Mouse (Mus musculus) spleen, postnatal 14 days (tissue): Measurements from ENCODE around the gene Map3k11.
"Not testable (repeated sequence)": the region's sequence is repeated elsewhere in the genome, so short reads cannot be mapped to it uniquely, and the experiment has no call there.

ENCODE experiments used
- DNase-seq, 2 experiments: peaks; one replicate each; pipeline ENCODE4 v3.0.0; 2021 to 2022; ENCODE audit warnings: low spot score in 2 of 2

Gene Map3k11

DNA sequence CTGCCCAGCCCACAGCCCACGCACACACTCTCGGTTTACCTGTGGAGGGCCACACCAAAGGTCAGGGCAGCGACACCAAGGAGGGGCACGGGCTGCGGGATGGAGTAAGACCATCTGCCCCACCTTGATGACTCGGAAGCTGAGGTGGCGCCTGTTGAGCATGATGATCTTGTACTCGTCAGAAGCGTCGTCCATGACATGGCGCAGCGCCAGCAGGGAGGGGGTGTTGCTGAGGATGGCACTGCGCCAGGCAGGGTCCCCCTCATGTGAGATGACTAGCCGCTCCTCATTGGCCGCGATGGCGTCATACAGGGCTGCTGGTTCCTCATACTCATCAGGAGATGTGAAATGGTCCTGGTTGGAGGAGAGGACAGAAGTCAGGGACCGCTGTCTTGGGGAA is 22.2 kb upstream of the Map3k11 start:
- DNase-seq: no peak

DNA sequence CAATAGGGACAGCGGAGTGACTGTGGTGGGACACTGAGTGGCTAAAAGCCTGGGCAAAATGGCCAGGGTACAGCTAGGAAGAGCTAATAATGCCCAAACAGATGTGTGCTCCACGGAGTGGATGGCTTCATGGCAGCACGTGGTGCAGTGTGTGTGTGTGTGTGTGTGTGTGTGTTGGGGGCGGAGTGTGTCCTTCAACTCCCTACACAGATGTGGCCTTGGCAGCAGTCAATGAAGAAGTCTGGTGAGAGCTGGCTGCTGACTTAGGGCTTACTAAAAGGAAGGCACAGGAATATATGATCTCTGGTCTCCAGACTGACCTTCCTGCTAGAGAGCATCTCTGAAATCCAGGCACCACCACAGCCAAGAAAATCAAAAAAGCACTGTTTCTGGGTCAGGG is 20.2 kb upstream of the Map3k11 start:
- no peak for DNase-seq

DNA sequence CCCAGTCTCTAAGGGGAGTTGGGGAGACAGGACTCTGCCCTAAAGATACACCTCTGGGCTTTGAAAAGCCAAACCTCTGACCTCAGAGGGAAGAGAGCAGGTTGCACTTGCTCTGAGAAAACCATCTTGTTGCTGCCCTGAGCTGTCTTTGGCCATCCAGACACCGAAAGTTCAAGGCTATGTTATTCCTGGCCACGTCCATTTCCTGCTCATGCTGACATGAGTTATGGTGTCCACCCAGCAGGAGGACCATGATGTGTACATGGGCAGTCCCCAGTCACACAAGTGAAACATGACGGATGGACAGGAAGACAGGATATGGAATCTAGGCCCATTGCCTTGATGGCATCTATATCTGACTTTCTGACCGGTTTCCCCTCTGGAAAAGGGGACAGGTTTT is 8.1 kb upstream of the Map3k11 start:
- DNase-seq: no peak

DNA sequence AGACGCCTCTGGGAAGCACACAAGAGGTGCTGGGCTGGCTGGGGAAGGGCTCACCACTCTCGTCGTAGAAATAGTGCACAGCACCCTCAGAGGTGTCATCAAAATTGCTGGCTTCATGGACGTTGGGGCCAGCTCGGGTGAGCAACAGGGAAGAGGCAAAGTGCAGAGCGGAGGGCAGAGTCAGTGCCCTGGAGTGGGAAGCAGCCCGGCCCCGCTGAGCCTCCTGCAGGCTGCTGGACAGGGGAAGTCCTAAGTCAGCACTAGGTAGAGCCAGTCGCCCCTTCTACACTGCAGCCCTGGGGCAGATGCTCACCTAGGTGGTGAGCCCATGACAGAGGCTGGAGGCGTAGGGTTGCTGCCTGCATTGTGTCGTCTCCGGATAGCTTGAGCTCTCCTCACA is 4.3 kb upstream of the Map3k11 start:
- no peak for DNase-seq

DNA sequence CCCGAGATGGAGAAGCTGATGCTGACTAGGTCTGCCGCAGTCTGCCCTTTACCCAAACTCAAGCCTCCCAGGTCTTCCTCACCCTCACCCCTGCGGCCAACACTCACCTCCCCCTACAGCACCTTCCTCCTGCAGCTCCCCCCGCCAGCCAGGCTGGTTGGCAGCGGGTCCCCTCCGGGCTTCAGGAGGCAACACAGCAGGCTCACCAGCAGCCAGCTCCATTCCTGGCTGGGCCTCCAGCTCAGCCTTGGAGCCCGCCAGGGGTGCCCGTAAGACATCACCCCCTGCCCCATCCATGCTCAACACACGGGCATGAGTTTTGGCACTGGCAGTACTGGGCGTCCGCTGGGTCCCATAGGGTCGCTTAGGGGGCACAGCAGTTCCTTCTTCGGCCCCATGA is 3.6 kb upstream of the Map3k11 start:
- DNase-seq: no peak

- DNase-seq: no peak
Measured at GRCm38 (mm10) chr19:5685431-5685830, 3.1 kb upstream of the Map3k11 start.

DNA sequence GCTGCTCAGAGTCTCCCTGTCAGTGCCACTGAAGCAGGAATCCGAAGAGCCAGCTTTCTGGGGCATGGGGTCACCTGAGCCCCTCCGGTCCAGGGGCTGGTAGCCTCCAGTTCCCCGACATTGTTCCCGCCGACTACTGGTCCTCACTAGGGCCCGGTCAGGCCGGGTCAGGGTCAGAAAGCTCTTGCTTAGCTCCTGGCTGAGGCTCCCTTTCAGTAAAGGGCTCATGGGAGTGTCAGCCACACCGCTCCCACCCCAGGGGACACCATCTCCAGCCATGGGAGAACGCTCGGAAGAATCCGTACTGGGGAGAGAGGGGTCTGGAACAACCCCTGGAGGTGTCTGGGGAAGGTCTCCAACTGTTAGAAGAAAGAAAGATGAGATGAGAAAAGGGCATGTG is 2.7 kb upstream of the Map3k11 start:
- DNase-seq: no peak

DNA sequence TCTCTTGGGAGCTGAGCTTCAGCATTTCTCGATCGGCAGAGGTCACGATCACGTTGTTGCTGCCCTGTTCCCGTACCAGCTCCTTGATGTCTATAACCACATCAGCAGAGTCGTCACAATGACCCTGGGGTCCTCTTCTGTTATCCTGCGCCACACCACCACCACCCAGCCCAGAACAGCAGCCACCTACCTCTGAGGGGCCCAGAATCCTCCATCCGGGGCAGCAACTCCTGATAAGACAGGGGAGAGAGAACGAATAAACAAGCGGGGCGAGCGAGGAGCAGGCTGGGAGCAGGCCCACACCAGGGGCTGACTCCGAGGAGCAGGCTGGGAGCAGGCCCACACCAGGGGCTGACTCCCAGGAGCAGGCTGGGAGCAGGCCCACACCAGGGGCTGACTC is 2.1 kb upstream of the Map3k11 start:
- DNase-seq: no peak

GRCm38 (mm10) chr19:5686954-5687353 is 1.6 kb upstream of the Map3k11 start:
- not testable (repeated sequence) for DNase-seq

GRCm38 (mm10) chr19:5687738-5688137 is 804 bp upstream of the Map3k11 start:
- no peak for DNase-seq

GRCm38 (mm10) chr19:5689088-5689428 is 516 bp downstream of the Map3k11 start:
- DNase-seq: no peak

GRCm38 (mm10) chr19:5689565-5690342 is 1.2 kb downstream of the Map3k11 start:
- DNase-seq: peak; percentile 70 to 77

DNA sequence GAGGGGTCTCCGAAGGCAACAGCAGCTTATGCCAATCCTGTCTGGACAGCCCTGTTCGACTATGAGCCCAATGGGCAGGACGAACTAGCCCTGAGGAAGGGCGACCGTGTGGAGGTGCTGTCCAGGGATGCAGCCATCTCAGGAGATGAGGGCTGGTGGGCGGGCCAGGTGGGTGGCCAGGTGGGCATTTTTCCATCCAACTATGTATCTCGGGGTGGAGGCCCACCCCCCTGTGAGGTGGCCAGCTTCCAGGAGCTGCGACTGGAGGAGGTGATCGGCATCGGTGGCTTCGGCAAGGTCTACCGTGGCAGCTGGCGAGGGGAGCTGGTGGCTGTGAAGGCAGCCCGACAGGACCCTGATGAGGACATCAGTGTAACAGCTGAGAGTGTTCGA is 1.8 kb downstream of the Map3k11 start:
- DNase-seq: no peak

- no peak for DNase-seq
Measured at GRCm38 (mm10) chr19:5691601-5692000, 3.1 kb downstream of the Map3k11 start.

- DNase-seq: no peak
Measured at GRCm38 (mm10) chr19:5692086-5692912, 3.8 kb downstream of the Map3k11 start.

- no peak for DNase-seq
Measured at GRCm38 (mm10) chr19:5692913-5693396, 4.4 kb downstream of the Map3k11 start.

- no peak for DNase-seq
Measured at GRCm38 (mm10) chr19:5693801-5694200, 5.3 kb downstream of the Map3k11 start.

DNA sequence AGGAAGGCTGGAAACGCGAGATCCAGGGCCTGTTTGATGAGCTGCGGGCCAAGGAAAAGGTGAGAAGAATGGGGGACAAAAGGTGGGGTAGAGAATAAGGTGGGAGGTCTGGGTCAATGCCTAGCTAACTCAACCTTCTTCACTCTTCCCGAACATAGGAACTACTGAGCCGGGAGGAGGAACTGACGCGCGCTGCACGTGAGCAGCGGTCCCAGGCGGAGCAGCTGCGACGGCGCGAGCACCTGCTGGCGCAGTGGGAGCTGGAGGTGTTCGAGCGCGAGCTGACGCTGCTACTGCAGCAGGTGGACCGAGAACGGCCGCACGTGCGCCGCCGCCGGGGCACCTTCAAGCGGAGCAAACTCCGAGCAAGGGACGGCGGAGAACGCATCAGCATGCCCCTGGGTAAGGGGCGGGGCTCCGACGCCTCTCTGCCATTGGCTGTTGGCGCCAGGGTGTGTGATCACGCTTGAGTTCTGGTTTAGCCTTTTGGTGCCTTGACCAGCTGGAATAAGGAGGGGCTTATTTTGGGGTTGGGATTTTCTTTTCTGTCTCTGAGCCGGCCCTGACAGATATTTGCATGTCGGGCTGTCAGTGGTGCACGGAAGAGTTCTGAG is 7.4 kb downstream of the Map3k11 start:
- no peak for DNase-seq

DNA sequence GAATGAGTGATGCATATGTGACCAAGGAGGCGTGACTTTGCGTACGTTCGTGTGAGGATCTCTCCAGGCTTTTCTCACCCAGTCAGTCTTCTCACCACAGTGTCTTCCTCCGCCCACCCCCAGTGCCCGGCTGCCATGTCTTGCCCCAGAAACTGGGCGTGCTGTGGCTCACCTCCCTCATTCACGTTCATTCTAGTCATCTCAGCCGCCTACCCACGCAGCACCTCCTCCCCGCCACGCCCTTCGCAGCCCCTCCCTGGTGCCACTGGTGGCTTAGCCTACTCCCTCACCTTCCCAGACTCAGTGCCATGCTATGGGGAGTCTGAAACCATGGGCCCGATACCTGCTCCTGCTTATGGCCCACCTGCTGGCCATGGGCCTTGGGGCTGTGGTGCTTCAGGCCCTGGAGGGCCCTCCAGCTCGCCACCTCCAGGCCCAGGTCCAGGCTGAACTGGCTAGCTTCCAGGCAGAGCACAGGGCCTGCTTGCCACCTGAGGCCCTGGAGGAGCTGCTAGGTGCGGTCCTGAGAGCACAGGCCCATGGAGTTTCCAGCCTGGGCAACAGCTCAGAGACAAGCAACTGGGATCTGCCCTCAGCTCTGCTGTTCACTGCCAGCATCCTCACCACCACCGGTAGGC is 15.7 kb downstream of the Map3k11 start, which contains the start of gene Kcnk7:
Kcnk7 (plus strand) TSS at position 205 of the 638 bp plus-strand sequence.
- peak in 1 of 2 experiments; percentile 41 for DNase-seq

DNA sequence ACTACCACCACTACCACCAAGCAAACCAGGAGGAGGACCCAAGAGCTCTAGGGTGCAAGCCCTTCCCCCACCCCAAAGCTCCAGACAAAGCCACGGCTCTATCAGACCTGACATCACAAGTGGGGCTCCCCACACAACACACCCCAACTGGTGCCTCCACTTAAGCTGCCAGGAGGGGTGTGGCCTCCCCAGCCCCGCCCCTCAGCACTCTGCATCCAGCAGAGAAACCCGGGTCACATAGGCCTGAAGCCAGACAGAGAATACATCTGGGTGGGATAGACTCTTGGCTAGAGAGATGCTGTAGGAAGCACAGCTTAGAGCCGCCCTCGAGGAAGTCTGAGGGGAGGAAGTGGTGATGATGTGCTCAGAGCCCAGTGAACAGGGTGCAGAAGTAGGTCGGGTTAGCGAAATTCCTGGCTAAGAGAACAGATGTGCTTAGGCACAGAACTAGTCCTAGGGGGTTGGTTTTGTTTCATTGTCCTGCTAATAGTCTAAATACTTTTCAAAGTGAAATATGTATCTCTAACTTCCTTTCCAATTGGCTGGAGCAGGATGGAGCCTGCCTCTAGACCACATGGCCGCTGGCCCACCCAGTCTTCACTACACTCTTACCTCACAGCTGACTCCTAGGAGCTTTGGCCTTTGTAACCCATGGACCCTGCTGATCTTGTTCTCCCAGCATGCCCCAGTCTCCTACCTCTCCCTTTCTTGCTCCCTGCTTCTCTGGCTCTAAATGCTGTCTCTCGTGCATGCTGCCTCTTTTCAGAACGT is 16.4 kb downstream of the Map3k11 start:
- DNase-seq: peak in 1 of 2 experiments; percentile 51

DNA sequence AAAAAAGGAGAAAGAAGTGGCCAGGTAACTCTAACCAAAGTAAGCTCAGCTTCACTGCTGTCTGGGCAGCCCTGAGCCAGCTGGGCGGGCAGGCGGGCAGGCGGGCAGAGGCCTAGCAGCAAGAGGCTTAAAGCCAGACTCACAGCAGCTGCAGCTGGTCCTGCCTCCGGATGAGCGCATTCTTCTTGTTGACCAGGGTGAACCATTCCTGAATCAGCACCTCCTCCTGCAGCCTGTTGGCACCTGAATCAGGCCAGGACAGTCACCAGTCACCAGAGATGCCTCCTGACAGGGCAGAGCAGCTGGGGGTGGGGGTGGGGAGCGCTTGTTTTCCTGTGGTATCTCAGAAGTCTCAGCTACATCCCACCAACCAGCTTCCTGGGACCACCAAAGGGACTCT is 21.5 kb downstream of the Map3k11 start:
- no peak for DNase-seq
